Mouse (Mus musculus) retina, postnatal 1 day (tissue): ENCODE data around the gene Arhgef10l.
"Not testable (repeated sequence)": the region's sequence is repeated elsewhere in the genome, so short reads cannot be mapped to it uniquely, and the experiment has no call there.

Experiments
- DNase-seq: peaks from one replicate; pipeline ENCODE4 v3.0.0-alpha.2; 2012

Gene Arhgef10l

DNA sequence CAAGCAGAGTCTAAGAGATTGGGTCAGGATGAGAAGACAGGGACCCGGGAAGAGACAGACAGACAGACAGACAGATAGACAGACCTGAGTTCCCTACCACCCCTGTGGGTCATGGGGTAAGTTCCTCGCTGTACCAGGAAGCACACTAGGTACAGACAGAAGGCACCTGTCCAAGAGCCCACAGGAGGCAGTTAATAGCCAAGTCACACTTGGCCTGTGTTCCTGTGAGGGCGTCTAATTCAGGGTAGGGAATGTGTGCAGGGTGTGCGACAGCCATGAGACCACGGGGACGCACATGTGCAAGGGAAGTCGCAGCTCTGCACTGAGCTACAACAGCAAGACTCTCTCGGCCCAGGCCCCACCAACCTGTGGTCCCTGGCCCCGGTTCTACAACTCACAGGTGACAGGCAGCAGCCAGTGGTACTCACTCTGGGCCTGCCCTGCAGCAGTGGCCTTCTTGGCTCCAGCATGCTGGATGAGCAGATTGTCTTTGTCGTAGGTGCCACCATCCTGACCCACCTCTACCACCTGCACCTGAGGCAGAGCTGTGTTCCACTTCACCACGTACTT lies 97.8 kb downstream of the Arhgef10l start:
- DNase-seq: no peak

DNA sequence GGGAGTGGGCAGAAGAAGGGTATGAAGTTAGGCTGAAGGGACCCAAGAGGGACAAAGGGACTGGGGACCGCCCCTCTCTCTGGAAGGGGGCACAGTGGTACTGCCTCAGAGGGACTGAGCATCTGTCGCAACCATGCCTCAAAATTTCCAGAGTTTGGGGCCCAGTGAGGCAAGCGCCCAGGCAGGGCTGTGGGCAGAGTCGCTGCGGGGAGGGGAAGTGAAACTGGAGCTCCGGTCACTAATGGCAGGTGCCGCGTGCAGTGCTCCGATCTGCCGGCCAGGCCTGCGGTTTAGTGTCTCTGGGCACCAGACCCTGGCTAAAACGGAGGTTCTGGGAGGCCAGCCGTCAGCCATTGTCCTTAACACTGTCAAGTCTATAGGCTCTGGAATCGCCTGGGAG lies 99.0 kb downstream of the Arhgef10l start:
- DNase-seq: no peak

DNA sequence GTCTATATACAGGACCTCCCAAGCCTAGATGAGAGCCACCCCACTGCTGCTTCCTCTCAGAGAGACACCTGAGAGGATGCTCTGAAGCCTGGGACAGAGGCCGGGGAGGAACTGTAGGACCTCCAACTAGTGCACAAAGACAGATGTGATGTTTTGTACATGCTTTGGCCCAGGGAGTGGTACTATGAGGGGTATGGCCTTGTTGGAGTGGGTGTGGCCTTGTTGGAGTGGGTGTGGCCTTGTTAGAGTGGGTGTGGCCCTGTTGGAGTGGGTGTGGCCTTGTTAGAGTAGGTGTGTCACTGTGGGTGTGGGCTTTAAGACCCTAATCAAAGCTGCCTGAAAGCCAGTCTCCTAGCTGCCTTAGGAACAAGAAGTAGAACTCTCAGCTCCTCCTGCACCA lies 101.4 kb downstream of the Arhgef10l start:
- not testable (repeated sequence) for DNase-seq

DNA sequence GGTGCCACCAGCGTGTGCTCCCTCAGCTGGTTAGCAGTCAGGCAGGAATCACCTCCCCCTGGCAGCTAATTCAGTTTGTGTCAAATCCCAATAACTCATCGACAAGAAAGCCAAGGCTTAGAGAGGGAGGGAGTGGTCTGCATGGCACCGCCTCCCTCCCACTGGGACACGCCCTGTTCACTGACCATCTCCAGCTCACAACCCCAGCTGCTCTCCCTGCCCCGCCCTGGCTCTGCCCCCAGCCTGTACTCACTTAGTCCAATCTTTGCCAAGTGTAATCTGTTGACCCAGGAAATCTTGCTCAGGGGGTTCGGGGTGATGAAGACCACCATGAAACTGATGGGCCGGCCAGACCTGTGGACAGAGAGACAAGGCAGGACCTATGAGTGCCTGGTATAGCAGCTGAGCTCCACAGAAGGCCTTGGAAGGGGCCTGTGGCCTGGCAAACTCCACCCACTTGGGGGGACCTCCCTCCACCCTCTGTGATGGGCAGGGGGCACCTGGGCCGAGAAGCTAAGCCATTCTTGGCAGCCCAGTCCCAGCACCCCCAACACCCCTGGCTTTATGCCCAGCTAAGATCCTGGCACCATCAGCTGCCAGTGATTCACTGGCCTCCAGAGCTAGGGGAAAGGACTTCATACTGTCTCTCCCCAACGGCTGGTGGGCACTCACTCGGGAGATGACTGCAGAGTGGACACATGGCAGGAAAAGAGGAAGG lies 103.2 kb downstream of the Arhgef10l start:
- no peak for DNase-seq

DNA sequence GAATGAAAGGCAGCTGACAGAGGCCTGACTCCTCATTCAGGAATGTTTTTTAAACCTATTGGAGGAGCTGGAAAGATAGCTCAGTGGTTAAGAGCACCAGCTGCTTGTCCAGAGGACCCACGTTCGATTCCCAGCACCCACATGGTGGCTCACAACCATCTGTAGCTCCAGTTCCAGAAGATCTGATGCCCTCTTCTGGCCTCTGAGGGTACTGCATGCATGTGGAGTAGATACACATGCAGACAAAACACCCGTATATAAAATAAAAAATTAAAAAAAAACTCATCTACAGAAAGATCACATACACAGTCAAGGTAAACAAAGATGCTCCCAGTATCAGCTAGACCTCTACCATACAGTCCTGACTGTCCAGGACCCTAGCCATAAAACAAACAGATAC lies 104.1 kb downstream of the Arhgef10l start:
- no peak for DNase-seq

DNA sequence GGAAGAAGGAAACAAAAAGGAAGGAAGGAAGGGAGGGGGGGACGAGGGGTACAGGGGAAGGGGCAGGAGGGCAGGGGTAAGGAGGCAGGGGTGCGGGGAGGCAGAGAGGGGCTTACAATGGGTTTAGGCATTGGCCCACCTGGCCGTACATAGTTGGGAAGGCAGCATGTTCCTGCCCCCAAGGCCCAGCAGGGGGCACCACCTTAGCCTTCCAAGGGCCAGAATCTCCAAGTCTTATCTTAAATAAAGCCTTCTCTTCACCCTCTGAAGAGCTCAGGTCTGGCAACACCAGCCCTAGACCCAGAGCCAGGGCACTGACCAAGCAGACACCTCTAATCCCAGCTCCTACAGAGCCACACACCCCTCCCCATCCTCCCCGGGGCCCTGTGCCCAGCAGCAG lies 106.0 kb downstream of the Arhgef10l start:
- DNase-seq: no peak

DNA sequence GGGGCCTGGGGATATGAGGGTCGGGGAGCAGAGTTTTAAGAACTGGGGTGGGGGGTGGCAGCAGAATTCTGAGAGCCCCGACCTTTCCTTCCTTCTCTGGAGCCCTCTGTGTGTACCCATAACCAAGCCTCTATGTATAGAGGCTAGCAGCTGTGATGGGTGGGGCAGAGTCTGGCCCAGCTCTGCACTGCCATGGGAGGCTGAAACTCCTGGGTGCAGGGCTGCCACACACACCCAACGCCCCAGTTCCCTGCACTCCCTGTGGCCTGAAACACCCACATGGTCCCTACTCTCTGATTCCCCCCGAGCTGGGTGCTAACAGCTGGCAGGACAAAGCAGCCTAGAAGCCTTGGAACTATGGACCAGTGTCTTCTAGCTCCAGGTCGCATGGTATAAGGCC lies 107.6 kb downstream of the Arhgef10l start:
- DNase-seq: no peak

DNA sequence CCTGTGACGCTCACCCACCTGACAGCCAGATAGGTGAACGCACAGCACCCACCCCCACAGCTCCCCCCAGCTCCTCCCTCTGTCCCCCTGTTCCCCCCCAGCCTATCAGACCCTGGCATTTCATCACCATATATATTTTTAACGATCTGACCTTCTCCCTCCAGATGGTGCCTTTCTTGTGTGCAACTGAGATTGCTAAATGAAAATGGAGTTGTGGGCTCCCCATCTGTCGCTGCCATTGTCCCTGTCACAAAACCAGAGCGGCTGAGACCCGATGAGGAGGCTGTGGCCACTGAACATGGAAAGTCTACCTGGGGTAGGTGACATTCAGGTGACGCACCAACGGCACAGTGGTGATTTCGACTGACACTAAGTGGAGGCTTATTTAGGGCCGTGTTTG lies 109.3 kb downstream of the Arhgef10l start:
- DNase-seq: no peak

DNA sequence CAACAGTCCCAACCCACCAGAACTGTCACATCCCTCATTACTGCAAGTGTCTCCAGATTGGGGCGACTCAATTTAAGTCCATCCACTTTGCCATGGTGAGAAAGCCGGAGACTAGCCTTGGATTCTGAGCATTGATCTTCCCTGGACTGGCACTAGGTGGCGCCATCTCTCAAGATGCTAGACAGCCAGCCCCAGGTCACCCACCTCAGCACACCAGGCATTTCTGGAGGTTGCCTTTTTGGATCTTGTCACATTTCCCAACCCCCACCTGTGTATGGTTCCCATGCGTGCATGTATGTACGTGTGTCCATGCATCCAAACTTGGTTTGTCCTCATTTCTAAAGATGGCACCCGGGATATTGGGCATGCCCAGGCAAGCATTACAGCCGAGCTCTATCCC lies 110.5 kb downstream of the Arhgef10l start:
- DNase-seq: peak; percentile 81

DNA sequence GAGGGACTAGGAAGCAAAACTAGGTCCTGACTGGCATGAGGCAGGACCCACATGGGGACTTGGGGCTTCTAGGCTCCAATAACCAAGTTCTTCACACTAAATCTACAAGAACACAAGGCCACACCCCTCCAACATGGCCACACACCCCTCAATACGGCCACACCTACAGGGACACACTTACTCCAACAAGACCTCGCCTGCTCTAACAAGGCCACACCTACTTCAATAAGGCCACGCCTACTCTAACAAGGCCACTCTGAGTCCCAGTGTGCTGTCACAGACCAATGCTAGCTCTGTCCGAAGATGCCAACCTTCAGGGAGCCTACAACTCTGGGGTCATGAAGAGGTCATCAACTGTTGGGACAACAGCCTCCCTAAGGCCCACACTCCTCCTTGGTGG lies 111.3 kb downstream of the Arhgef10l start:
- DNase-seq: no peak

DNA sequence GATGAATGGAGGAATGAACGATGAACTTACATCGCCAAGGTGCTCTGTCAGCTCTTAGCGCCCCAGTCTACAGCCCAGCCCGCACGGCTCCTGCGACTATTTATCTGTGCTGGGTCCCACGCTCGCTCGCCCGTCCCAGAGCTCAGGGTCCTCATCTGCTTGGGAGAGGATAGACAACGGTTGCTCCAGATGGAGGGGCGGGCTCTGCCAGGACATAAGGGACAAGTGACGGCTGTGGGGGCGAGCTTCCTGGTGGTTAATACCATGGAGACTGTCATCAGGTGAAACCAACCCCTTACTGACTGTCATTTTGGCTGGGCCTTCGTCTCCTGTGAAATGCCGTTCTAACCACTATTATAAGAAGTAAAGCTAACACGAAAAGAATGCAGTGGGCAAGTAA lies 114.0 kb downstream of the Arhgef10l start:
- no peak for DNase-seq

DNA sequence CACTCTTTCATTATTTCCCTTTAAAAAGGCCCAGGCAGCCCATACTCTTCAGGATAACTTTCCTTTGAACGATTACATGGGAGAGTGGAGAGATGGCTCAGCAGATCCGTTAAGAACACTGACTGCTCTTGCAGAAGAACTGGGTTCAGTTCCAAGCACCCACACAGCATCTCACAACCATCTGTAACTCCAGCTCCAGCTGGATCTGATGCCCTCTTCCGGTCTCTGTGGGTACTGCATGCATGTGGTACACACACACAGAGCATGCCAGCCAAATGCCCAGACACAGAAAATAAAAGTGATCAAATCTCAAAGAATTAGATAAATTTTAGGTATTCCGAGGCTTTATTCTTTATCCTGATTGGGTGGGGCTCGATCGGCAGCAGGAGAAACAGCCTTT lies 115.1 kb downstream of the Arhgef10l start:
- DNase-seq: no peak

DNA sequence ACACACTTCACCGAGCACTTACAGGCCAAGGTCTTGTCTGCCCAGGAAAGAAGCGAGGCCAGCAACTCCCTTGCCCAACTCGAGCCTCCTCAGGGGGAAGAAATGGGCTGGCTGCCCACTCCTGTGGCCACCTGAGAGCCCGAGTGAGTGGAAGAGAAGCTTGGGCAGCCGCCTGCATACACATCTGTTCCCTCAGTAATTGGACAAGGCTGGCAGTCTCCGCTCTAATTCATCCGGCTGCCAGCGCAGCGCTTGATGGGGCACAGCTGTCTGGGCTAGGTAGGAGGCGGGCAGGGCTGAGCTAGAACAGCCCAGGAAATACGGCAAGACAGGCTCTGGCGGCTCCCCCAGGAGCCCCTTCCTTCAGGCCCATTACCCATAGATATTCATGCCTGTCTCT lies 115.8 kb downstream of the Arhgef10l start:
- DNase-seq: peak; percentile 42

DNA sequence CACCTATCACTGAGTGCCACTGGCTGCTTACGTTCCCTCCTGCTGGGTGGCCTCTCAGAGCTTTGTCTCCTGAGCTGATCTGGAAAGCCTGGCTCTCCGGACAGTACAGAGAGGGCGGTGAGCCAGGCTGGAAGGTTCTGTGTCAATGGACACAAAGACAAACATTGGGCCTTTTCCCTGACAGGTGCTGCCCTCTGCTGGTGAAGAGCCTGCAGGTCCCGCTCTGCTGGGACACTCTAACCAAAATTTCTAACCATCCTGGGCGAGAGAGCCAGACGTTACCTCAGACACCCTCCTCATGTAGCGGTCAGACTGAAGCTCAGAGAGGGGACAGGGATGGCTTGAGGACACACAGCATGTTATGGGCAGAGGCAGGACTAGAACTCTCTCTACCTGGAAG lies 118.3 kb downstream of the Arhgef10l start:
- DNase-seq: peak; percentile 73

DNA sequence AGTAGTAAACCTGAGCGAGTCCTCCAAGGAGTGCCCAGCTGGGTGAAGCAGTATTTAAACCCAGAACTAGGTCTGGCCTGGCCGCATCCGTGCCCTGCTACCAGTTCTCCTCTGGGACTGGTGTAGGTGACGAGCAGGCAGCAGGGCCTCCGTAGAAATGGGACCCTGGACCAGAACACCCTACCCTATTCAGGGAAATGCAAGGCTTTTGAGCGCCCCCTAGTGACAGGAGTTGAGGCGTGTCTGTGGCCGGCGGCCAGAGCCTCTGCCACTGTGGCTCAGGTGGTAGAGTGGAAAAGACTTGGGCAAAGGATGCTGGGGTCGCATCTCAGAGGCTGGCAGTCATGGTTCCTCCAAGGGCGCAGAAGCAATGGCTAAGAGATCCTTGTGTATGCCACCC lies 126.7 kb downstream of the Arhgef10l start:
- DNase-seq: peak; percentile 77

DNA sequence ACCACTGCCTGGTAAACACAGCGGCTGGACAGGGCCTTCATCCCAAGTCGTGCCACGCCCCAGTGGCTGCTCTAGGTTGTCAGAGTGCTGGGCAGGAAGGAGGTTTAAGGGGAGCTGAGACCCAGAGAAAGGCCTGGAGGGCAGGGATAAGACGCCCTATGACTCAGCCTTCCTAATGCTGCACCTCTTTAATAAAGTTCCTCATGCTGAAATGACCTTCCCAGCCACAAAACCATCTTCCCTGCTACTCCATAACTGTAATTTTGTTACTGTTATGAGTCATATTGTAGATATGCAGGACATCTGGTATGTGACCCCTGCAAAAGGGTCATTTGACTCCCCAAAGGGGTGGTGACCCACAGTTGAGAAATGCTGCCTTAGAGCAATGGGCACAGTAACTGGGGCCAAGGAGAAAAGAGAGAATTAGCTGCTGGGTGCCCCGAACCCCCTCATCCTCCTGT lies 128.2 kb downstream of the Arhgef10l start:
- no peak for DNase-seq

DNA sequence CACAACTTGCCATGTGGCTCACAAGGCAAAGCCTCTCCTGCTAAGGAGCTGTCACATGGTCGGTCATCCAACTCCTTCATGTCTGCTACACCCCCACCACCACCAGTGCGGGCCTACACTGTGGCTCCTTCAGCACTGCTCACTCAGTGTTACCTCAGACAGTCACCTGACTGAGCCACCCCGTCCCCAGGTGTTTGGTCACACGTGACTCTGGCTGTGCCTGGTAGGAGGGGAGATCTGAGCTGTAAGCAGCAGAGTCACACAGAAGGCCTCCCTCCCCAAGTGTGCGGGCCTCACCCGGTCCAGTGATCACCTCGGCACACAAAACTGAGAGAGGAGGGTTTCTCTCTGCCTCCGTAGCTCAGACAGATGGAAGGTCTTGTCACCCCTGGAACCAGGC lies 130.5 kb downstream of the Arhgef10l start:
- no peak for DNase-seq

DNA sequence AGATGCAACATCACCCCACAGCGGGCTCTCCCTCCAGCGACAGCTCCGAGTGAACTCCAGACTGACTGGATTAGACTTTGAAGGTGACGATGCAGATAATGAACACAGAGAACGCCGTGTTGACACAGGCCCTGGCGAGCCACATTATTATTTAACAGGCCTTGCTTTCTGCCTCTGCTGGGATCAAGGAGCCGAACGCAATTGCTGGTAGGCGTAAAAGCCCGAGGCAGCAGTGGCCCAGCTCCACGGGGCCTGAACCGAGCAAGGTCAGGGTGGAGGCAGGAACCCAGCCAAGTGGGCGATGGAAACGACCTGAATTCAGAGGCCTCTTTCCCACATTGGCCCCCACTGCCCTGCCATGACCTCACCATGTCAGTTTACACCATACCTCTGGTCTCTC lies 133.5 kb downstream of the Arhgef10l start:
- peak; percentile 62 for DNase-seq

DNA sequence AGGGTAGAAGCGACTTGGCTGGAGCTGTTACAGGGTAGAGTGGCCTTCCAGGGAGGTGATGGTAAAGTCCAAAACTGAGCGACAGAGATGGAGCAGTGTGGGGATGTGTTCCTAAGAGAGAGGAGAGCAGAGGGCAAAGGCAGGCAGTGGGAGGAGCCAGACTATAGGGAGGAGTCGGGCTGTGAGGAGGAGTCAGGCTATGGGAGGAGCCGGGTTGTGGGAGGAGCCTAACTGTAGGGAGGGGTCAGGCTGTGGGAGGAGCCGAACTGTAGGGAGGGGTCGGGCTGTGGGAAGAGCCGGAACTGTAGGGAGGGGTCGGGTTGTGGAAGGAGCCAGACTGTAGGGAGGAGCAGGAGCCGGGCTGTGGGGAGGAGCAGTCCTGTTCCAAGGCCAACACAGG lies 134.8 kb downstream of the Arhgef10l start:
- peak; percentile 64 for DNase-seq

DNA sequence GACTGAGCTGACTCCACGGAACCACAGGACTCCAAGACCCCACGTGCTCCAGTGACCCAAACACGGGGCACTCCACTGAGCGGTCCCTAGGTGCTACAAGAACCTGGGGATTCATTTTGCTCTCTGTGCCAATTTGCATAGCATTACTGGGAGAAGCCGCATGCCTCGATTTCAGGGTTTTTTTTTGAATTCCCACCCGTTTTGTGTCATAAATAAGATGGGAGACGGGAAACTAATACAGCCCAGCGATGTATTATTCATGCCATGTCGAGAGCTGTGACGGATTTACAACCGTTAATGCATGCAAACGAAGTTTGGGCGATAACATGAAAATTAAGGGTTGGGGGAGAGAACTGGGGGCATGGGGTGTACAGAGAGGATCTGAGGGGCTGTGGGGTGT lies 136.1 kb downstream of the Arhgef10l start:
- no peak for DNase-seq

DNA sequence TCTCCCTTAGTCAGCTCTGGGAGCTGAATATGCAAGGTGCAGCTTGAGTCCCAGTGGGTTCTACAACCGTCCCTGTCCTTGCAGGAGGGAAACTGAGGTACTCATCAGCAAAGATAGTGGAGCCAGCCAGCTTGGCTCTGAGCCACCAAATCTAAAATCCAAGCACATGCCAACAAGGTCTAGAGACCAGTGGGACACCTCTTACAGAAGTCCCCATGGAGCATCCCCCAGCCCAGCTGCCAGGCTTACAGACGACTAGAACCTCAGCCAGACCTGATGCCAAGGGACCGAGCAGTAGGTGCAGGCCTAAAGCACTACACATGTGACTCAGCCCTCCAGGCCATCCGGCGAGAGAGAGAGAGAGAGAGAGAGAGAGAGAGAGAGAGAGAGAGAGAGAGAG lies 137.4 kb downstream of the Arhgef10l start:
- DNase-seq: no peak

DNA sequence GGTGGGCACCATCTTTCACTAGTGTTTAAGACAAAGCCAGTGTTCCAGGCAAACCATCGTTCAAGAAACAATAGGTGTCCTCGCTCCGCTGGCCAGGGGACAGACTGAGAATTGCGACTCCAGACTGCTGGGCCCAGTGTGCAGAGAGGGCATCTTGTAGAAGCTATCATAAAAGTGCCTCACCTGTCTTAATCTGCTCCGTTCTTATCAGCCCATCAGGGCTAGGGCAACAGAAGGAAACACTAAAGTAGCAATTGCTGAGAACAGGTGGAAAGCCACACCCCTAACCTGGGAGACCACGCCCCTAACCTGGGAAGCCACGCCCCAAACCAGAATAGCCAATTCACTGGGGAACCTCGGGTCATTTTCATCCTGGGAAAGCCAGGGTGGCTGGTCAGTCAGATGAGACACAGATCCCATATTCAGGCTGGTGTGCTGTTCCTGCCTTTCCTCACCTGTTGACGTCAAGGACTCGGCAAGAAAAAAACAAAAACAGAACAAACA lies 140.1 kb downstream of the Arhgef10l start:
- DNase-seq: no peak

DNA sequence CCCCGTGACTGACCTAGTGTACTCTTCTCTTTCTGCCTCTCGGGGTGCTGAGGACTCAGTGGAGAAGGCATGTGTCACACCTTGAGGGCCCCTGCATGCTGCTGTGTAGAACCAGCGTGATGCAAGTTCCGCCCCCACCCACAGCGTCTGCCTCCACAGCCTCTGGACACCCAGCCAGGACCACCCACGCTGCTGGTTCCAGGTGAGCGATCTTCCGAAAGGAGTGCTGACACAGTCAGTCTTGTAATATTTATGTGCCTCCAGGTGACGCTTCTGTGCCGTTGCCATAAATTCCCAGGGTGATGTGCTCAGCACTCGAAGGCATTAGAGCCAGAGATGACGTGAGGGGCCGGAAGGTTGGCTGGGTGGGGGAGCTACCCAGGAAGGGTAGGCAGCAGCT lies 140.9 kb downstream of the Arhgef10l start:
- DNase-seq: no peak

DNA sequence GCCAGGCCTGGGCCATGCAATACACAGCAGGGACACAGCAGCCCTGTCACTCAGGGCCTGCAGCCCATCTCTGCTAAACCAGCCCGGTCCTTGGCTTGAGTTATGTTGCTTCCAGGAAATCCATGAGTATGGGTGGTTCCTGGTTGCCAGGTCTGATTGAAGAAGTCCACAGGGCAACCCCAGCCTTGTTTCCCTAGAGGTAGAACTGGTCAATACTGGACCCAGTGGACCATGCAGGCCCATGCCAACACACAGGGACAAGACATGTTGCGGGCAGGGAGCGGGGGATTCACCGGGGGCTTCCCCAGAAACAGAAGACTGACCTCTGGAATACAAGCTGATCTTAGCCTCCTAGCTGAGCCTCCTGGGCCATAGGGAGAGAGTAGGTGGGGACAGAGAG lies 142.9 kb downstream of the Arhgef10l start:
- no peak for DNase-seq

DNA sequence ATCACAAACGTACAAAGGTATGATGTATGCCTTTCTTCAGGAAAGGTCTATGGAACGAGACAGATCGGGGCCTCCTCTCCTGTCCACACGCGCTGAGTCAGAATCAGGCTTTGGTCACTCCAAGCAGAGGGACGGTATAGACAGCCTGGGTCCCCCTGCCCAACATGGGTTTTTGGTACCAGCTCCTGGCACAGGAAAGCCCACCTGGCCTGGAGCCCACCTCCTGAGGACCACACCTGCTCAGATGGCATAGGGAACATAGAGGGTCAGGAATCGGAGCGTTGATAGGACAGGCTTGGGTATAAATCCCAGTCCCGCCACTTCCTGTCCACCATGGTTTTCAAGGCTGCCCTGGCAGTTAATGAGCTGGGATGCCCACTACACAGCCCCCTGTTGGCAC lies 145.1 kb downstream of the Arhgef10l start:
- DNase-seq: no peak
